Mouse (Mus musculus) lung, postnatal 25 days (tissue): ENCODE measurements around the gene Olfr1307.

Experiments
- DNase-seq: peaks from one replicate; pipeline ENCODE4 v3.0.0; 2022; ENCODE audit warnings: low spot score

Olfr1307 gene

GRCm38 (mm10) chr2:111949340-111949739 is at the start of gene Olfr1307:
Olfr1307 (minus strand) TSS chr2:111949440.
- no peak for DNase-seq

GRCm38 (mm10) chr2:111990181-111990580 is 40.9 kb upstream of the Olfr1307 start, which contains the start of gene Olfr1309:
Olfr1309 (minus strand) TSS chr2:111990281.
- DNase-seq: no peak

GRCm38 (mm10) chr2:111964844-111965243 is 15.6 kb upstream of the Olfr1307 start, which contains the start of gene Olfr1308:
Olfr1308 (minus strand) TSS chr2:111964944.
- no peak for DNase-seq

GRCm38 (mm10) chr2:111916171-111916570 is 33.1 kb downstream of the Olfr1307 start, which contains the start of gene Olfr1306:
Olfr1306 (minus strand) TSS chr2:111916271.
- DNase-seq: no peak
